9 mouse cellular contexts compared by ENCODE assay signal in genomic region chr14:54576241-54577088, GRCm38 (mm10). TPM values are rescaled to one million over a fixed set of nuclear protein-coding genes. Genes with fewer than 3 reads are reported as not detected.
A peak's percentile ranks its signal among the peaks of the same experiment; 100 is the strongest.
DNase-seq lines count a peak whose midpoint lies in the region; ATAC-seq and TF ChIP-seq lines count a peak whose summit lies in the region.
"Had no signal": no experiment of that assay in that cellular context is flagged by ENCODE, and none has a peak within 500 bp of the region (broad histone marks: within the 10 kb centered on the region; RNA-seq: fewer than 3 reads in every experiment).

No protein-coding gene starts in this region.

- under 1% methylated on average over 83 of the region's 84 CpGs for WGBS in forebrain, embryonic 16.5 days

- peak overlapping the region; percentile 88 for H3K27ac ChIP-seq in gastrocnemius, adult 2 months
- H3K27ac ChIP-seq in forebrain, embryonic 16.5 days (ENCODE audit: low read length), result peak overlapping the region; percentile 18; the same call in 1 of the 2 replicates

- no peak for ATAC-seq in forebrain, embryonic 16.5 days
- ATAC-seq in erythroid progenitor cell, adult 5-6 weeks (replicated peaks; ENCODE audit: low FRiP score, poor library complexity, severe bottlenecking), result no peak

- H3K9me3 ChIP-seq in forebrain, embryonic 16.5 days (ENCODE audit: control insufficient read depth, low read length), result no peaks in the 10 kb centered on the region

- H3K4me3 ChIP-seq in gastrocnemius, adult 2 months, result peak overlapping the region; percentile 90
- peak overlapping the region; percentile 70 for H3K4me3 ChIP-seq in forebrain, embryonic 16.5 days (replicated peaks; ENCODE audit: low read length)

- H3K27me3 ChIP-seq in forebrain, embryonic 16.5 days (replicated peaks; ENCODE audit: control insufficient read depth, insufficient read depth, low read length), result peaks cover 3% of the 10 kb centered on the region; the same call in 1 of the 2 replicates

- peak overlapping the region; percentile 53 for H3K9ac ChIP-seq in forebrain, embryonic 16.5 days (replicated peaks; ENCODE audit: low read depth, low read length)

- peaks cover 52% of the 10 kb centered on the region for H3K4me1 ChIP-seq in forebrain, embryonic 16.5 days (replicated peaks; ENCODE audit: control insufficient read depth, insufficient read depth, low read length)

- intact Hi-C loops in gastrocnemius, adult 2 months (cut with DNase I), result loop anchor here (5.0 kb wide), 2 partner anchors 49 to 349 kb away; no protein-coding TSS in a partner anchor
- intact Hi-C loops in gastrocnemius, postnatal 36 days (cut with DNase I), result no loop called here

- H3K36me3 ChIP-seq in forebrain, embryonic 16.5 days (ENCODE audit: control insufficient read depth, insufficient read depth), result no peaks in the 10 kb centered on the region

- DNase-seq in gastrocnemius, adult 2 months, result peak; percentile 55
- no peak for DNase-seq in gastrocnemius, postnatal 36 days
- peak; percentile 50 for DNase-seq in NIH3T3 (ENCODE audit: low read depth)
- DNase-seq in kidney, adult 8-10 months, result peak; percentile 33 to 44
- DNase-seq in mesoderm, embryonic 11.5 days (ENCODE audit: low read depth, low spot score), result peak; percentile 34
- DNase-seq in urinary bladder, postnatal 25 days (ENCODE audit: low spot score), result peak; percentile 42

- no peak for TF ChIP-seq CTCF in gastrocnemius, adult 2 months (IDR thresholded peaks at IDR 0.05)

- peak overlapping the region; percentile 95 for H3K4me2 ChIP-seq in forebrain, embryonic 16.5 days (ENCODE audit: low read length)

RNA-seq across cellular contexts. Expression of gene Ajuba, which starts 0.9 kb away (rescaled TPM):
- total RNA-seq in gastrocnemius, adult 2 months (2021), result 1 to 10 TPM; 1.4 to 1.8 TPM
- total RNA-seq in gastrocnemius, postnatal 36 days (2021), result 1 to 10 TPM; 1.8 to 2.1 TPM
- polyA plus RNA-seq in forebrain, embryonic 16.5 days (2015; fragmentation: Nextera tagmentation; extraction: Ambion mirVana), result 8.1 and 8.2 TPM in 2 replicates
- total RNA-seq in erythroid progenitor cell, adult 5-6 weeks (2015; ENCODE audit: low replicate concordance), result 2.5 TPM in 1 of 2 replicates, not detected in the other
- not detected in 2 replicates for total RNA-seq in erythroid progenitor cell, adult 5-6 weeks (2017; ENCODE audit: low replicate concordance)

RNA-seq across cellular contexts. Expression of gene Haus4, which starts 22.0 kb away (rescaled TPM):
- 1 to 10 TPM; 3.1 to 3.3 TPM for total RNA-seq in gastrocnemius, adult 2 months (2021)
- 1 to 10 TPM; 3.1 to 3.8 TPM for total RNA-seq in gastrocnemius, postnatal 36 days (2021)
- polyA plus RNA-seq in forebrain, embryonic 16.5 days (2015; fragmentation: Nextera tagmentation; extraction: Ambion mirVana), result 25.9 and 29.2 TPM in 2 replicates
- 63.4 and 91.4 TPM in 2 replicates for total RNA-seq in erythroid progenitor cell, adult 5-6 weeks (2015; ENCODE audit: low replicate concordance)
- 43.3 and 75.6 TPM in 2 replicates for total RNA-seq in erythroid progenitor cell, adult 5-6 weeks (2017; ENCODE audit: low replicate concordance)

RNA-seq across cellular contexts. Expression of gene 4931414P19Rik, which starts 29.3 kb away (rescaled TPM):
- total RNA-seq in gastrocnemius, adult 2 months (2021), result 1 to 10 TPM; 2.2 to 4.0 TPM
- total RNA-seq in gastrocnemius, postnatal 36 days (2021), result 1 to 10 TPM; 1.5 to 3.3 TPM
- polyA plus RNA-seq in forebrain, embryonic 16.5 days (2015; fragmentation: Nextera tagmentation; extraction: Ambion mirVana), result 6.9 and 8.3 TPM in 2 replicates
- 1.3 and 14.1 TPM in 2 replicates for total RNA-seq in erythroid progenitor cell, adult 5-6 weeks (2015; ENCODE audit: low replicate concordance)
- total RNA-seq in erythroid progenitor cell, adult 5-6 weeks (2017; ENCODE audit: low replicate concordance), result 2.2 and 4.7 TPM in 2 replicates

RNA-seq across cellular contexts. Expression of gene Psmb5, which starts 41.4 kb away (rescaled TPM):
- 100 to 1,000 TPM; 161 to 172 TPM for total RNA-seq in gastrocnemius, adult 2 months (2021)
- 100 to 1,000 TPM; 167 to 169 TPM for total RNA-seq in gastrocnemius, postnatal 36 days (2021)
- polyA plus RNA-seq in forebrain, embryonic 16.5 days (2015; fragmentation: Nextera tagmentation; extraction: Ambion mirVana), result 399 and 428 TPM in 2 replicates
- total RNA-seq in erythroid progenitor cell, adult 5-6 weeks (2015; ENCODE audit: low replicate concordance), result 44.9 and 56.2 TPM in 2 replicates
- total RNA-seq in erythroid progenitor cell, adult 5-6 weeks (2017; ENCODE audit: low replicate concordance), result 8.7 and 14.7 TPM in 2 replicates

RNA-seq across cellular contexts. Expression of gene Psmb11, which starts 44.8 kb away (rescaled TPM):
- total RNA-seq in gastrocnemius, adult 2 months (2021), result not detected
- under 1 TPM in 1 of 2 experiments, not detected in 1; 0.26 TPM for total RNA-seq in gastrocnemius, postnatal 36 days (2021)
- polyA plus RNA-seq in forebrain, embryonic 16.5 days (2015; fragmentation: Nextera tagmentation; extraction: Ambion mirVana), result not detected in 2 replicates
- not detected in 2 replicates for total RNA-seq in erythroid progenitor cell, adult 5-6 weeks (2015; ENCODE audit: low replicate concordance)
- not detected in 2 replicates for total RNA-seq in erythroid progenitor cell, adult 5-6 weeks (2017; ENCODE audit: low replicate concordance)
- total RNA-seq: MEL had no signal

Comparison
In these comparisons a context has a peak if more than half of its experiments do, and no peak if none do; other contexts are left out.
1. DNase-seq: peak in gastrocnemius, adult 2 months (single experiment), NIH3T3 (single experiment), kidney, adult 8-10 months (2 of 2), mesoderm, embryonic 11.5 days (single experiment) and urinary bladder, postnatal 25 days (single experiment); none in gastrocnemius, postnatal 36 days (0 of 2).
2. RNA of gene Haus4, which starts 22.0 kb away (total RNA-seq): 43.3 to 91.4 TPM in erythroid progenitor cell, adult 5-6 weeks; 3.1 to 3.8 TPM in gastrocnemius, postnatal 36 days and 3.1 to 3.3 TPM in gastrocnemius, adult 2 months; every median in the first group is over 4 times any median in the second.